Mouse (Mus musculus): ENCODE results near the gene Isl1.

Gene Isl1

DNA sequence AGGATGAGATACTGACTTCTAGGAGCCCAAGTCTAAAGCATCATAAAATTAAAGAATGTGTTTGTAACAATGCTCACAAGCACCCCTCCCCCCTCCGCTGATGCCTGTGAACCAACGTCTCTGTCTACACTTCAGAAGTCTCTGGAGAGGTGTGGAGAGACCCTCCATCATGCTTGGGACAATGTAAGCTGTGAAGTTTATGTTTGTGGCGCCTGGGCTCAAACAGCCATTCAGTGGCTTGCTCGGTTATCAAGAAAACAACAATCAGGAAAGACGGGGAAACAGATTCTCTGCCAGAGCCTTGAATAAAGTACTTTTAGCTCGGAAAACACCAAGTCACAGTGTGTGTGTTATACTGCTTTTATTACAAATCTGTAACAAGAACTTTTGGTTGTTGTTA, 14.8 kb downstream of the Isl1 start:
- DNase-seq (ENCODE audit: low spot score in 2 of 2) = no peak

DNA sequence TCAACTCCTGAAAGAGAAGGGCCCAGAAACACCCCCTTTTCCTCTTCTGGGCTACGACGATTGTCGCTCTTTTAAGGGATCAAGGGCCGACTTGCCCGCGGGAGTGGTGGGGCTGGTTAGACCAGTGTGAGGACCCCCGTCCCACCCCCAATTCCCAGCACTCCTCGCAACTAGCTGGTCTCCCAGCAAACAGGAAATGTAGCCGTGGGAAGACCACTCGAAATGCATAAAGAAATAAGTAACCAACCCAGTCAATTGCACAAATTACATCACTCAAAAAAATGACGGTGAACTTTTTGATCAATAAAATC, 15.4 kb downstream of the Isl1 start:
- no peak for DNase-seq (ENCODE audit: low spot score in 2 of 2)

DNA sequence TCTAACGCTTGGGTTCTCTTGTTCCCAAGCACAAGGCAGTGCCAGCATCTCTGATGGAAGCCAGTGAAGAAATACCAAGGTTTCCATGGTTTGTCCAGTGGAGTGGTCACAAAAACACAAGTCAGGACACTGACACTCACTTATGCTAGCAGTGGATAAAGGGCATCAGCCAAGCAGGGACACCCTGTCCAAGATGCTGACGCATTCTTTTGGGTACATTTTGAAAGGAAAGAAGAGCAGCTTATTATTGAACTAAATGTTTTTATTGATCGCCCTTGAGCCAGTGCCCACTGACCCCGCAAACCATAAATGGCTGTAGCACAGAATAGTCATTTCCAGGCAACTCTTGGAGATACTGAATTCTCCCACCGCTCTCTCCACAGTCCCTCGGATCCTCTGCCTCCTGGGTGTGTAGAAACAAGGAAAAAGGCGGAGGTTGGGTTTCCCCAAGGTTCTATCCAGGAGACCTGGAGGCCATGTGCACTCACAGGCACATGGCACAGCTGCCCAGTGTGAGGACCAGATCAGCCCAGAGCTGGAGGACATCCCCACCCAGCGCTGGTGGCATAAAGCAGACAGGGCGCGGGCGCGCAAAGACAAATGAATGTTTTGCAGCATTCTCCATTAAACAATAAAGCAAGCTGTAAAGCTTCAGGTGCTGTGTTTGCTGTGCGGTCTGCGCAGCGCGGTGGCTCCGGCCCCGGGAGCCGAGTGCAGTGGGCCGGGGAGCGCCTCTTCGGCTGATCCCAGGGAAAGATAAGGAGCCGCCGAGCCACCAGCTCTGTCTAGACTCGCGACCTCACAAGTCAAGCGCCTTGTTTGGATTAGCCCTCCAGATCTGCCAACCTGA, 16.0 kb downstream of the Isl1 start:
- no peak for DNase-seq (ENCODE audit: low spot score in 2 of 2)

DNA sequence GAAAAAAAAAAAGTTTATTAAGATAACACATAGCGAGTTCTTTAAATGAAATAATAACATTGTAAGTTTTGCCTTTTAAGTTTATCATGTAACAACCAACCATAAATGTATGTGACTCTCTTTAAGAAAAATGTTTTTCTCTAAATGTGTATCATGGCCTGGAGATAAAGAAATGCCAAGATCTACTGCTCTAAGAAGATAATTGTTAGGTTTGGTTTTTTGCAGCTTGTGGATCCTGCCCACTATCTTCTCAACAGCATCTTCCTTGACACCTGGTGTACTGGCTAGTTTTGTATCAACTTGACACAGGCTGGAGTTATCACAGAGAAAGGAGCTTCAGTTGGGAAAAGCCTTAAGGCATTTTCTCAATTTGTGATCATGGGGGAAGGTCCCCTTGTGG, 19.8 kb downstream of the Isl1 start:
- DNase-seq (ENCODE audit: low spot score in 2 of 2) = no peak

- DNase-seq (ENCODE audit: low spot score in 2 of 2) = no peak
These were observed 30.2 kb downstream of the Isl1 start for GRCm38 (mm10) chr13:116279207-116279772.
